Mouse (Mus musculus): ENCODE measurements around the gene Stk40. TPM values are rescaled to one million over a fixed set of nuclear protein-coding genes. Genes with fewer than 3 reads are reported as not detected.
A peak's percentile ranks its signal among the peaks of the same experiment; 100 is the strongest.

Gene Stk40
- polyA plus RNA-seq, 1 experiment from 2014 or later, result 39.0 TPM

- 16% methylated on average over 6 of the region's 6 CpGs for WGBS
- H3K36me3 ChIP-seq, result peaks cover 31% of the 10 kb centered on the region
- peak overlapping the region; percentile 96 for H3K27ac ChIP-seq
- peaks cover 72% of the 10 kb centered on the region for H3K4me1 ChIP-seq
- peak overlapping the region; percentile 90 for H3K9ac ChIP-seq
- H3K9me3 ChIP-seq, result no peaks in the 10 kb centered on the region
- H3K4me2 ChIP-seq (replicated peaks), result peak overlapping the region; percentile 99
- peak overlapping the region; percentile 79 for H3K4me3 ChIP-seq
- no peak for ATAC-seq (ENCODE audit: low FRiP score, low read depth)
- H3K27me3 ChIP-seq, result no peaks in the 10 kb centered on the region
Observed at GRCm38 (mm10) chr4:126150949-126151320, 47.2 kb downstream of the Stk40 start.

GRCm38 (mm10) chr4:126151701-126152440 lies 48.1 kb downstream of the Stk40 start:
- Histone ChIP-seq H3K27me3 (no peaks in the 10 kb centered on the region), H3K36me3 (peaks cover 36% of the 10 kb centered on the region), H3K27ac (peak overlapping the region; percentile 96; the same call in 1 of the 2 replicates), H3K4me1 (peaks cover 67% of the 10 kb centered on the region), H3K9ac (peak overlapping the region; percentile 90; the same call in 1 of the 2 replicates), H3K9me3 (no peaks in the 10 kb centered on the region; the same call in 1 of the 2 replicates), H3K4me2 (replicated peaks) (peak overlapping the region; percentile 99), H3K4me3 (peak overlapping the region; percentile 79; the same call in 1 of the 2 replicates)
- 87% methylated on average over 16 of the region's 16 CpGs for WGBS
- no peak for ATAC-seq (ENCODE audit: low FRiP score, low read depth)

GRCm38 (mm10) chr4:126152864-126153263 lies 49.1 kb downstream of the Stk40 start:
- ATAC-seq (ENCODE audit: low FRiP score, low read depth), result no peak
- H3K4me2 ChIP-seq (replicated peaks), result no peak overlapping the region
- H3K9me3 ChIP-seq, result no peaks in the 10 kb centered on the region; the same call in 1 of the 2 replicates
- peaks cover 57% of the 10 kb centered on the region for H3K4me1 ChIP-seq
- H3K27ac ChIP-seq, result no peak overlapping the region
- H3K36me3 ChIP-seq, result peaks cover 44% of the 10 kb centered on the region
- H3K4me3 ChIP-seq, result no peak overlapping the region
- H3K27me3 ChIP-seq, result no peaks in the 10 kb centered on the region
- no peak overlapping the region for H3K9ac ChIP-seq
- WGBS, result 57% methylated on average over 14 of the region's 14 CpGs

- no peak for ATAC-seq (ENCODE audit: low FRiP score, low read depth)
- Histone ChIP-seq H3K36me3 (peaks cover 39% of the 10 kb centered on the region), H3K27me3 (no peaks in the 10 kb centered on the region), H3K9me3 (no peaks in the 10 kb centered on the region; the same call in 1 of the 2 replicates), H3K4me3 (no peak overlapping the region), H3K27ac (peak overlapping the region; percentile 73), H3K9ac (no peak overlapping the region), H3K4me2 (replicated peaks) (no peak overlapping the region), H3K4me1 (peaks cover 38% of the 10 kb centered on the region)
- WGBS, result 45% methylated on average over 4 of the region's 4 CpGs
Observed at GRCm38 (mm10) chr4:126155183-126155582, 51.4 kb downstream of the Stk40 start.

DNA sequence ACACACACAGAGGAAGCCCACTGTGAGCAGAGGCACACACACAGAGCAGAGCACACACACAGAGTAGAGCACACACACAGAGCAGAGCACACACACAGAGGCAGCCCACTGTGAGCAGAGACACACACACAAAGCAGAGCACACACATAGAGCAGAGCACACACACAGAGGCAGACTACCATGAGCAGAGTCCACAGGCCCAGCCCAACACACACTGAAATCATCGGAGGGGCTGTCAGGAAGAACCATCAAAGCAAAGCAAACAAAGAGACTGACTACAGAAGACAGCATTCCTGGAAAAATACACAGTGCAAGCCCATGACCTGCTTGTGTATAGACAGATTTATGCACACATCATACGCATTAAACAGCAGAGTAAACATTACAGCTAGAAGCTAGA lies 52.1 kb downstream of the Stk40 start:
- Histone ChIP-seq H3K9ac (no peak overlapping the region), H3K4me2 (replicated peaks) (no peak overlapping the region), H3K27me3 (no peaks in the 10 kb centered on the region), H3K4me3 (no peak overlapping the region), H3K4me1 (peaks cover 31% of the 10 kb centered on the region), H3K9me3 (no peaks in the 10 kb centered on the region; the same call in 1 of the 2 replicates), H3K36me3 (peaks cover 38% of the 10 kb centered on the region), H3K27ac (peak overlapping the region; percentile 73)
- 0 out of 2 replicates have a peak, but pooled peaks have one; percentile 6 for ATAC-seq (ENCODE audit: low FRiP score, low read depth)
- WGBS, result 65% methylated on average over 2 of the region's 2 CpGs

- no peaks in the 10 kb centered on the region for H3K27me3 ChIP-seq
- ATAC-seq (ENCODE audit: low FRiP score, low read depth), result no peak
- no peak overlapping the region; the same call in 1 of the 2 replicates for H3K27ac ChIP-seq
- no peaks in the 10 kb centered on the region; the same call in 1 of the 2 replicates for H3K9me3 ChIP-seq
- H3K4me3 ChIP-seq, result no peak overlapping the region
- no peak overlapping the region for H3K9ac ChIP-seq
- H3K4me2 ChIP-seq (replicated peaks), result no peak overlapping the region
- peaks cover 24% of the 10 kb centered on the region for H3K4me1 ChIP-seq
- H3K36me3 ChIP-seq, result peaks cover 30% of the 10 kb centered on the region
- 62% methylated on average over 5 of the region's 5 CpGs for WGBS
Observed at GRCm38 (mm10) chr4:126156617-126157016, 52.9 kb downstream of the Stk40 start.

DNA sequence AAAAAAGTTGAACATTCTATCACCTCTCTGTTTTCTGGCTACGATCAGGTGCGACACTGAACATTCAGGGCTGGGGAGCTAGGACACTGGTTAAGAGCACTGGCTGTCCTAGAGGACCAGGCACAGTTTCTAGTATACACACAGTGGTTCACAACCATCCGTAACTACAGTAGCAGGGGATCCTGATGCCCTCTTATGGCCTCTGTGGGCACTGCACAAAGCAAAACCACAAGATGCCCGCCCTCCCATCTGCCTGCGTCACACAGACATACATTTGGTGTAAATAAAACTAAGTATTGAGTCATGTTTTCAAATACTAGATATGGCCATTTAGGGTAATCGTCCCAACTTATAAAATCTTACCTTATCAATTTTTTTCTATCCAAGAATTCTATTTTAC lies 53.8 kb downstream of the Stk40 start:
- H3K4me1 ChIP-seq, result peaks cover 23% of the 10 kb centered on the region
- H3K27me3 ChIP-seq, result no peaks in the 10 kb centered on the region
- H3K36me3 ChIP-seq, result peaks cover 22% of the 10 kb centered on the region
- ATAC-seq (ENCODE audit: low FRiP score, low read depth), result no peak
- H3K4me2 ChIP-seq (replicated peaks), result no peak overlapping the region
- no peak overlapping the region for H3K27ac ChIP-seq
- H3K4me3 ChIP-seq, result no peak overlapping the region
- no peaks in the 10 kb centered on the region; the same call in 1 of the 2 replicates for H3K9me3 ChIP-seq
- WGBS, result 85% methylated on average over 6 of the region's 6 CpGs
- H3K9ac ChIP-seq, result no peak overlapping the region

DNA sequence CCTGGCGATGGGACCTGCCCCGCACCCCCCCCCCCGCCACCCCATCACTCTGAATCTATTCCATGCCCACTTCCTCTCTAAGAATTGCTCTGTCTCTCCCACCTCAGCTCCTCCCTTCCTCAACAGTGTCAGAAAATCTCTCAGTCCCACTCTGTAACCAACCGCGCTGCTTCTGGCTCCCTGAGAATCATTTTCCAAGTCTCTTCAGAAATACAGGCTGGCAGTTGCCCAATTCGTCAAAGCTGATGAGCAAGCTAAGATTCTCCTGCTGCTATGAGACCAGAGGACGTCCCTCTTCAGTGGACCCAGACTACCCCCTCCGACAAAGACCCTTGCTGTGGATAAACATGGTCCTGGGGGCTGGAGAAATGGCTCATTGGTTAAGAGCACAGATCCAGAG lies 55.7 kb downstream of the Stk40 start:
- no peak for ATAC-seq (ENCODE audit: low FRiP score, low read depth)

GRCm38 (mm10) chr4:126160981-126161380 lies 57.2 kb downstream of the Stk40 start:
- WGBS, result 89% methylated on average over 8 of the region's 8 CpGs
- Histone ChIP-seq H3K9ac (no peak overlapping the region), H3K36me3 (peaks cover 22% of the 10 kb centered on the region), H3K4me2 (replicated peaks) (no peak overlapping the region), H3K4me1 (peaks cover 20% of the 10 kb centered on the region), H3K4me3 (no peak overlapping the region), H3K27ac (no peak overlapping the region), H3K27me3 (no peaks in the 10 kb centered on the region), H3K9me3 (no peaks in the 10 kb centered on the region; the same call in 1 of the 2 replicates)
- ATAC-seq (ENCODE audit: low FRiP score, low read depth), result no peak

More for the DNA sequence above, 55.7 kb downstream of the Stk40 start:
- 79% methylated on average over 7 of the region's 8 CpGs for WGBS
- Histone ChIP-seq H3K36me3 (peaks cover 12% of the 10 kb centered on the region), H3K4me1 (peaks cover 30% of the 10 kb centered on the region), H3K27ac (no peak overlapping the region), H3K4me3 (no peak overlapping the region), H3K27me3 (no peaks in the 10 kb centered on the region), H3K4me2 (replicated peaks) (no peak overlapping the region), H3K9ac (no peak overlapping the region; the same call in 1 of the 2 replicates), H3K9me3 (no peaks in the 10 kb centered on the region; the same call in 1 of the 2 replicates)

DNA sequence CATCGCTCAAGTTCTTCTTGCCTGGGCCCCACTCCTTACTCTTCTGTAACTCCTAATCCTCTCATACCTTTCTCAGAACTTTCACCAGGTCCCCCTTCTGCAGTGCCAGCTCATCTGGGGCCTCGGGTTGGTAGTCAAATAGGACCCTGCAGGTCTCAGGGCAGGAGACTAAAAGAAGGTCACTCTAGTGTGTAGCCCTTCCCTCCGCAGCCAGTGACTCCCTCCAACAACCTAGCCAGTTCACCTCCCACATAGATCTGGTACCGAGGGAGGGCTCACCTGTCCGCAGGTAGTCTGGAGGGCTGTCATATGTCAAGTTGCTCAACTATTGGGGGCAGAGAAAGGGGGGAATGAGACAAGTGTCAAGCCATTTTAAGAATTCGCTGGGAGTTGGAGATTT lies 57.7 kb downstream of the Stk40 start:
- peaks cover 20% of the 10 kb centered on the region for H3K4me1 ChIP-seq
- H3K4me2 ChIP-seq (replicated peaks), result no peak overlapping the region
- WGBS, result 85% methylated on average over 6 of the region's 6 CpGs
- H3K27ac ChIP-seq, result no peak overlapping the region
- H3K9ac ChIP-seq, result no peak overlapping the region
- H3K36me3 ChIP-seq, result peaks cover 26% of the 10 kb centered on the region
- no peak for ATAC-seq (ENCODE audit: low FRiP score, low read depth)
- H3K4me3 ChIP-seq, result no peak overlapping the region
- H3K27me3 ChIP-seq, result no peaks in the 10 kb centered on the region
- no peaks in the 10 kb centered on the region; the same call in 1 of the 2 replicates for H3K9me3 ChIP-seq

- H3K27ac ChIP-seq, result peak overlapping the region; percentile 16; the same call in 1 of the 2 replicates
- peak overlapping the region; percentile 67 for H3K4me3 ChIP-seq
- H3K27me3 ChIP-seq, result no peaks in the 10 kb centered on the region
- peaks cover 26% of the 10 kb centered on the region for H3K36me3 ChIP-seq
- peak overlapping the region; percentile 86 for H3K9ac ChIP-seq
- peak overlapping the region; percentile 99 for H3K4me2 ChIP-seq (replicated peaks)
- peaks cover 20% of the 10 kb centered on the region for H3K4me1 ChIP-seq
- 52% methylated on average over 9 of the region's 9 CpGs for WGBS
- H3K9me3 ChIP-seq, result no peaks in the 10 kb centered on the region; the same call in 1 of the 2 replicates
- ATAC-seq (ENCODE audit: low FRiP score, low read depth), result no peak
Observed at GRCm38 (mm10) chr4:126161986-126162385, 58.2 kb downstream of the Stk40 start.

GRCm38 (mm10) chr4:126162544-126163066 lies 58.8 kb downstream of the Stk40 start:
- peak; percentile 95 for ATAC-seq (ENCODE audit: low FRiP score, low read depth)
- WGBS, result under 1% methylated on average over 44 of the region's 44 CpGs

More at GRCm38 (mm10) chr4:126162544-126163066, 58.8 kb downstream of the Stk40 start:
- Histone ChIP-seq H3K4me3 (peak overlapping the region; percentile 67), H3K36me3 (peaks cover 26% of the 10 kb centered on the region), H3K4me2 (replicated peaks) (peak overlapping the region; percentile 99), H3K27ac (peak overlapping the region; percentile 79), H3K9me3 (no peaks in the 10 kb centered on the region), H3K4me1 (peaks cover 20% of the 10 kb centered on the region), H3K9ac (peak overlapping the region; percentile 86), H3K27me3 (no peaks in the 10 kb centered on the region)

All from limb, embryonic 13.5 days (tissue).